Mouse (Mus musculus) heart, embryonic 12.5 days (tissue): ENCODE results near the gene Zmynd8. TPM values are rescaled to one million over a fixed set of nuclear protein-coding genes. Genes with fewer than 3 reads are reported as not detected.

Experiments used
- ATAC-seq: fragments of 200-750 bp; cut with Nextera tagmentation; 2 replicates; pipeline ENCODE4 v1.8.0; 2017; ENCODE audit warnings: moderate TSS enrichment, moderate library complexity; ENCODE audit not compliant: insufficient number of reproducible peaks, low FRiP score
- H3K27ac ChIP-seq: fragments of 300-500 bp; sonication (generic); 2 replicates; pipeline ENCODE4 v1.5.1; 2016; ENCODE audit warnings: mild to moderate bottlenecking, moderate library complexity; ENCODE audit not compliant: poor library complexity, severe bottlenecking
- H3K27me3 ChIP-seq: fragments of 300-500 bp; sonication (generic); replicated peaks from 2 replicates; pipeline ENCODE4 v1.6.1; 2016; ENCODE audit warnings: mild to moderate bottlenecking, moderate library complexity
- H3K36me3 ChIP-seq: fragments of 300-500 bp; sonication (generic); 2 replicates; pipeline ENCODE4 v1.6.1; 2016; ENCODE audit warnings: mild to moderate bottlenecking, moderate library complexity
- H3K4me1 ChIP-seq: fragments of 300-500 bp; sonication (generic); replicated peaks from 2 replicates; pipeline ENCODE4 v1.6.1; 2016; ENCODE audit warnings: mild to moderate bottlenecking
- H3K4me2 ChIP-seq: fragments of 300-500 bp; sonication (generic); 2 replicates; pipeline ENCODE4 v1.6.1; 2016; ENCODE audit warnings: mild to moderate bottlenecking, moderate library complexity
- H3K4me3 ChIP-seq: fragments of 300-500 bp; sonication (generic); 2 replicates; pipeline ENCODE4 v1.5.1; 2016; ENCODE audit warnings: mild to moderate bottlenecking
- H3K9ac ChIP-seq: fragments of 300-500 bp; sonication (generic); 2 replicates; pipeline ENCODE4 v1.6.1; 2016; ENCODE audit warnings: mild to moderate bottlenecking, moderate library complexity
- H3K9me3 ChIP-seq: fragments of 300-500 bp; sonication (generic); replicated peaks from 2 replicates; pipeline ENCODE4 v1.6.1; 2016; ENCODE audit warnings: mild to moderate bottlenecking, moderate library complexity
- WGBS: fragments of 180-500 bp; shearing (Covaris S2); methylation state at CpG from one replicate; pipeline ENCODE4 v1.1.7; 2016; 5-methylcytosine and 5-hydroxymethylcytosine counted together
- polyA plus RNA-seq: library from polyadenylated mRNA; unstranded; fragments of >200 nt; fragmentation: Nextera tagmentation; extraction: Ambion mirVana; gene quantifications from 2 replicates; pipeline ENCODE4 v1.2.1, GENCODE M21; 2016

Gene Zmynd8
- polyA plus RNA-seq, 1 experiment from 2014 or later = 44.7 TPM

- ATAC-seq = peak; percentile 62; the same call in 1 of the 2 replicates
- no peaks in the 10 kb centered on the region for H3K9me3 ChIP-seq
- H3K36me3 ChIP-seq = peaks cover 96% of the 10 kb centered on the region
- H3K27ac ChIP-seq = no peak overlapping the region
- no peak overlapping the region for H3K9ac ChIP-seq
- H3K27me3 ChIP-seq = no peaks in the 10 kb centered on the region
- no peak overlapping the region for H3K4me2 ChIP-seq
- 80% methylated on average over 10 of the region's 10 CpGs for WGBS
- peaks cover 14% of the 10 kb centered on the region for H3K4me1 ChIP-seq
- no peak overlapping the region for H3K4me3 ChIP-seq
Measured at GRCm38 (mm10) chr2:165825964-165826712, 72.7 kb downstream of the Zmynd8 start.

GRCm38 (mm10) chr2:165825261-165825900 lies 73.4 kb downstream of the Zmynd8 start:
- ATAC-seq = 0 out of 2 replicates have a peak, but pooled peaks have one; percentile 8

GRCm38 (mm10) chr2:165824826-165825225 lies 74.0 kb downstream of the Zmynd8 start:
- no peak for ATAC-seq
- Histone ChIP-seq H3K36me3 (peaks cover 88% of the 10 kb centered on the region), H3K27ac (no peak overlapping the region), H3K27me3 (no peaks in the 10 kb centered on the region), H3K4me3 (no peak overlapping the region), H3K4me2 (no peak overlapping the region), H3K4me1 (peaks cover 16% of the 10 kb centered on the region), H3K9ac (no peak overlapping the region), H3K9me3 (no peaks in the 10 kb centered on the region)
- WGBS = 87% methylated on average over 10 of the region's 10 CpGs

More at GRCm38 (mm10) chr2:165825261-165825900, 73.4 kb downstream of the Zmynd8 start:
- WGBS = 89% methylated on average over 17 of the region's 17 CpGs
- Histone ChIP-seq H3K4me2 (no peak overlapping the region), H3K36me3 (peaks cover 93% of the 10 kb centered on the region), H3K9ac (no peak overlapping the region), H3K4me1 (peaks cover 14% of the 10 kb centered on the region), H3K27ac (no peak overlapping the region), H3K4me3 (no peak overlapping the region), H3K27me3 (no peaks in the 10 kb centered on the region), H3K9me3 (no peaks in the 10 kb centered on the region)

GRCm38 (mm10) chr2:165822478-165822877 lies 76.3 kb downstream of the Zmynd8 start:
- H3K4me3 ChIP-seq = no peak overlapping the region
- no peak overlapping the region for H3K9ac ChIP-seq
- no peak overlapping the region for H3K27ac ChIP-seq
- H3K27me3 ChIP-seq = no peaks in the 10 kb centered on the region
- H3K9me3 ChIP-seq = no peaks in the 10 kb centered on the region
- WGBS = 95% methylated on average over 15 of the region's 15 CpGs
- peaks cover 84% of the 10 kb centered on the region for H3K36me3 ChIP-seq
- peaks cover 35% of the 10 kb centered on the region for H3K4me1 ChIP-seq
- H3K4me2 ChIP-seq = no peak overlapping the region
- ATAC-seq = no peak

DNA sequence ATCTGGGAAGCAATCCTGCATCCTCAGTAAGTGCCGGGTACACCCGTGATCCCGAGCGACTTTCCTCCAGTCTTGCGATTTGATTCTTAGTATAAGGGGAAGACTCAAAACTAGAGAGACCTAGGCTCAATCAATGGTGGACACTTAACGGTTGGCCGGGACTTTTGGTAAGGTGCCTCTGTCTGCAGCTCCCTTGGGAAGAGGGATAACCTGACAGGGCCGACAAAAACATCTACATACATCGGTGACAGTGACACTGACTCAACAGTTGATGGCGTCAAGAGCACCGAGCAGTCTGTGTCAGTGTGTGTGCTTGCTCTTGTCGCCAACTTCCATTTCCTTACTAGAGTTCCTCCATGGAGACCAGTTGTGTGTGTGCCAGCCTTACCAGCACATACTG lies 77.1 kb downstream of the Zmynd8 start:
- H3K9ac ChIP-seq = no peak overlapping the region
- no peak overlapping the region for H3K4me3 ChIP-seq
- H3K4me1 ChIP-seq = peaks cover 43% of the 10 kb centered on the region
- ATAC-seq = no peak
- no peak overlapping the region for H3K4me2 ChIP-seq
- H3K9me3 ChIP-seq = no peaks in the 10 kb centered on the region
- 86% methylated on average over 12 of the region's 12 CpGs for WGBS
- H3K36me3 ChIP-seq = peaks cover 84% of the 10 kb centered on the region
- H3K27ac ChIP-seq = no peak overlapping the region
- H3K27me3 ChIP-seq = no peaks in the 10 kb centered on the region

DNA sequence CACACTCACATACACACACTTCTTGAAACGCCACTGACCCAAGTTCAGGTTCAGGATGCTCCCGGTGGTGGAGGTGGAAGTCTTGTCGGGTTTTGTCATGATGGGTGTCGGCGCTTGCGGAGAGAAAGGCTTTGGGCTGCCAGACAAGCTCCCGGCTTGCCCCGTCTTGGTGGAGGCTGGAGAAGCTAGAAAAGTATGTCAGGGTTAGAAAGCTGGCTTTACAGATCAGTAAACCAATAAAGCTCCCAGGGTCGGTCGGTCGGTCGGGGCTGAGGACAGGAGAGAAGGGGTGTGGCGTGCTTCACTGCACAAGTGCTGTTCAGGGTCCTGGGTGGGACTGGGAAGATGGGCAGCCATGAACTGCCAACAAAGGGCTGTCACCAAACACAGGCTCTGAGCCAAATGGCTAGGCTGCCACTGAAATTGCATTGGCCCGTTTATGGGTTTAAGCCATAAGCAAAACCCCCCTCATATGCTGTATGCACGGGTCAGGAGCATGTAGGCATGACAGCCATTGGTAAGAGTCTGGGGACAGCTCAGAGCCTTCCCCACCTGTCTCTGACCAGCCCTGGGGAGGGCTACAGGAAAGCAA lies 78.2 kb downstream of the Zmynd8 start:
- WGBS = 71% methylated on average over 15 of the region's 15 CpGs
- Histone ChIP-seq H3K27ac (peak overlapping the region; percentile 49), H3K4me3 (no peak overlapping the region), H3K36me3 (peaks cover 83% of the 10 kb centered on the region), H3K9ac (peak overlapping the region; percentile 10; the same call in 1 of the 2 replicates), H3K27me3 (no peaks in the 10 kb centered on the region), H3K4me2 (no peak overlapping the region), H3K4me1 (peaks cover 51% of the 10 kb centered on the region), H3K9me3 (no peaks in the 10 kb centered on the region)
- ATAC-seq = no peak

GRCm38 (mm10) chr2:165820073-165820472 lies 78.7 kb downstream of the Zmynd8 start:
- Histone ChIP-seq H3K9ac (no peak overlapping the region), H3K4me3 (no peak overlapping the region), H3K4me1 (peaks cover 51% of the 10 kb centered on the region), H3K4me2 (no peak overlapping the region), H3K27ac (peak overlapping the region; percentile 49; the same call in 1 of the 2 replicates), H3K36me3 (peaks cover 83% of the 10 kb centered on the region), H3K9me3 (no peaks in the 10 kb centered on the region), H3K27me3 (no peaks in the 10 kb centered on the region)
- WGBS = 81% methylated on average over 3 of the region's 3 CpGs
- ATAC-seq = no peak

DNA sequence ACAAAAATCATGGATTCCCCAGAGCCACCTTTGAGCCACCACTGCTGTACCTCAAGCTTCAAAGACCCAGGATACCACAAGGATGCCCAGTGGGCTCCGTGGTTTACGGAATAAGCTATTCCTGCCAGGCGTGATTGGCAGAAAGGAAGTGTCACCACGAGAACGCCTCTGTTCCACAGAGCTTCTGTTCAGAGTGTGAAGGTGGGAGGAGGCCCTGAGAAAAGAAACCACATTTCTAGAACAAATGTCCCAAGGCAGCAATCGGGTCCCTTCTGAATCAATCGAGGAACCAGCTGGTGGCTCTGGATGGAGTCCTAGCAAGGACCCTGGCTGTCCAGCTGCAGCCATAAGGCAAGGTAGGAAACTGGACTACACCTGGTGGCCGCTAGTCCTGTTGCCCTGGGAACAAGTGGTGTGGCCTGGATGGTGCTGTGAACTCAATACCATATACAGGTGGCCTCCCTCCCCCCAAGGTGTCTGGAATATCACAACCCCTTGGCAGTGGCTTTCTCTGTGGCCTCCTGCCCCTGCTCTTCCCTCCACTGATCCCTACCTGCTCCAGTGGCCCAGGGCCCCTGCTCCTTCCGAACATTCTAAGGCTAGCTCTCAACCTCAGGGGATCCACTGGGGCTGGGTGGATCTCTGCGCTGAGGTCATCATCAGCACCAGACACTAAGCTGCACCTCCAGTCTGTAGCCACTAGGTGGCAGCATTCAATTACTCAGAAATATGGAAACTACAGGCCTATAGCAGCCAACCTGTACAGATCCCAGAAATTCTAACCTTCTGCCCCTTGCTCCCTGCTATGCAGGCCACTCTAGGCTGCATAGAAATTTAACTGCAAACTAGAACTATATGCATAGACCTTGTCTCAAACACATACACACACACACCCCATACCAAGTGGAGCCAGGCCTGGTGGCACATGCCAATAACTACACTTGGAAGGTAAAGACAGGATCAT lies 79.5 kb downstream of the Zmynd8 start:
- ATAC-seq = peak; percentile 58; the same call in 1 of the 2 replicates
- Histone ChIP-seq H3K9me3 (no peaks in the 10 kb centered on the region), H3K4me1 (peaks cover 51% of the 10 kb centered on the region), H3K4me2 (no peak overlapping the region), H3K36me3 (peaks cover 83% of the 10 kb centered on the region), H3K27ac (no peak overlapping the region; the same call in 1 of the 2 replicates), H3K27me3 (no peaks in the 10 kb centered on the region), H3K4me3 (no peak overlapping the region), H3K9ac (no peak overlapping the region)
- 76% methylated on average over 10 of the region's 10 CpGs for WGBS

DNA sequence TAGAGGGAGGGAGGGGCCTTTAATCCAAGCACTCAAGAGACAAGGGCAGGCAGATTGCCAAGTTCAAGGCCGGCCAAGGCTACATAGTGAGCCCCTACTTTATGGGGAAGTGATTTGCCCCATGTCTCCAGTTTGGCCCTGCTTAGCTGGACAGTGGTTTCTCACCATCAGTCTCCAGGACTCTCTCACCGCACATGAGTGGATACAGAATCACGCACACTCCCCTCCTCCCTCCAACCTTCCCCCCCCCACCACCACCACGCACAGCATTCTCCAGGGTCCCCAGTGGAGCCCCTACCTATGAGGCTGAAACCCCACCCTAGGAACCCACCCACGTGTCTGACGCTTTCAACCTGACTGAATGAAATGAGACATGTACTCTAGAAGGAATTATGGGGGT lies 80.2 kb downstream of the Zmynd8 start:
- no peak overlapping the region for H3K9ac ChIP-seq
- H3K4me1 ChIP-seq = peaks cover 51% of the 10 kb centered on the region
- no peak overlapping the region for H3K4me3 ChIP-seq
- ATAC-seq = no peak
- no peaks in the 10 kb centered on the region for H3K27me3 ChIP-seq
- H3K27ac ChIP-seq = peak overlapping the region; percentile 26; the same call in 1 of the 2 replicates
- peaks cover 83% of the 10 kb centered on the region for H3K36me3 ChIP-seq
- H3K4me2 ChIP-seq = no peak overlapping the region
- WGBS = 85% methylated on average over 6 of the region's 6 CpGs
- H3K9me3 ChIP-seq = no peaks in the 10 kb centered on the region

- H3K9ac ChIP-seq = no peak overlapping the region
Measured at GRCm38 (mm10) chr2:165817437-165817836, 81.4 kb downstream of the Zmynd8 start.

More at GRCm38 (mm10) chr2:165817437-165817836, 81.4 kb downstream of the Zmynd8 start:
- peak overlapping the region; percentile 70 for H3K27ac ChIP-seq
- 72% methylated on average over 10 of the region's 10 CpGs for WGBS
- H3K4me3 ChIP-seq = no peak overlapping the region
- H3K4me2 ChIP-seq = no peak overlapping the region
- ATAC-seq = no peak
- peaks cover 82% of the 10 kb centered on the region for H3K36me3 ChIP-seq
- H3K4me1 ChIP-seq = peaks cover 51% of the 10 kb centered on the region
- no peaks in the 10 kb centered on the region for H3K9me3 ChIP-seq
- no peaks in the 10 kb centered on the region for H3K27me3 ChIP-seq
